Mouse (Mus musculus) bone marrow macrophage, adult 2 months (primary cell): ENCODE results near the gene Tmed10. TPM values are rescaled to one million over a fixed set of nuclear protein-coding genes. Genes with fewer than 3 reads are reported as not detected.
A peak's percentile ranks its signal among the peaks of the same experiment; 100 is the strongest.

Experiments used
- H3K27ac ChIP-seq: 2 replicates; pipeline ENCODE4 v1.5.1; 2012; ENCODE audit warnings: low read depth, low read length; ENCODE audit not compliant: insufficient read depth
- H3K4me1 ChIP-seq: 2 replicates; pipeline ENCODE4 v1.6.1; 2012; ENCODE audit warnings: low read length; ENCODE audit not compliant: control insufficient read depth, insufficient read depth
- H3K4me3 ChIP-seq: 2 replicates; pipeline ENCODE4 v1.5.1; 2012; ENCODE audit warnings: mild to moderate bottlenecking, low read length, moderate library complexity; ENCODE audit not compliant: insufficient read depth
- CTCF ChIP-seq: IDR thresholded peaks from 2 replicates; pipeline ENCODE4 v1.5.1; 2012; ENCODE audit warnings: low read depth, mild to moderate bottlenecking, low read length, moderate library complexity
- POLR2A ChIP-seq: IDR thresholded peaks from 2 replicates; pipeline ENCODE4 v1.6.1; 2012; ENCODE audit warnings: mild to moderate bottlenecking, low read depth, low read length, borderline replicate concordance
- polyA plus RNA-seq: library from polyadenylated mRNA; stranded (reverse); fragments of >200 nt; gene quantifications from 2 replicates; pipeline ENCODE4 v1.2.4, GENCODE M21; 2012; ENCODE audit not compliant: missing spikeins, insufficient read depth, insufficient read length

Gene Tmed10
- polyA plus RNA-seq, 1 experiment, result 291 TPM

DNA sequence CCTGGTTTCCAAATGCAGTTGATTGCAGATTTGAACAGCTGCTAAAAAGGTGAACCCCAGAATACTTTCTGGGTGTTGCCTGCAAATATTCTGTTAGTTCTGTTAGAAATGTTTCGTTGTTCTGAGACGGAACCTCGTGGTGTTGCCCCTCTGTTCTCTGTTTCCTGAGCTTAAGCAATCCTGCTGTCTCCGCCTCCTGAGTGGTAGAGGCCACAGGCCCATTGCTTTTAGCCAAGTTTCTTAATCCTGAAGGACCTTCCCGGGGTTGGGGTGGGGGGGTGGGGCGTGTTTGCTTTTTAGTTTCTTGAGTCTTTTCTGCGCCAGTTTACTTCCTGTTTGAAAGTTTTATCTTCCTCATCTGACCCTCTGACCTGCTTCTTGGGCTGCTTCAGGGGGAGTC lies 19.3 kb upstream of the Tmed10 start:
- Histone ChIP-seq H3K4me3 (no peak overlapping the region), H3K27ac (peak overlapping the region; percentile 96), H3K4me1 (peaks cover 59% of the 10 kb centered on the region)
- TF ChIP-seq CTCF (no peak), POLR2A (no peak)

DNA sequence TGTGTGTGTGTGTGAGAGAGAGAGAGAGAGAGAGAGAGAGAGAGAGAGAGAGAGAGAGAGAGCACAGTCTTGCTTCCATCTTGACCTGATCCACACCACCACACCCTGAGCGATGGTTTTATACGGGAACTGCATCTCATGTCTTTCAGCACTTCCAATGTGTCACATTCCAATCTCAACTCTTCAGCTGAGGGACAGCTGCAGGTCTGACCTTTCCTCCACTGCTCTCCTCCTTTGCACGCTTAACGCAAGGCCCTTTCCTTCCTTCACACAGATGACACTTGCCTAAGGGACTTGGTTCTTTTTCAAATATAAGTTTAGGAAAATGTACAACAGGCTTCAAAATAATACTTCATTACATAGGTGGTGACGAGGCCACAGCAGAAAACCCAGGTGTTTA lies 18.9 kb upstream of the Tmed10 start:
- H3K4me3 ChIP-seq, result no peak overlapping the region
- TF ChIP-seq CTCF (no peak), POLR2A (no peak)
- H3K4me1 ChIP-seq, result peaks cover 64% of the 10 kb centered on the region
- peak overlapping the region; percentile 89 for H3K27ac ChIP-seq

DNA sequence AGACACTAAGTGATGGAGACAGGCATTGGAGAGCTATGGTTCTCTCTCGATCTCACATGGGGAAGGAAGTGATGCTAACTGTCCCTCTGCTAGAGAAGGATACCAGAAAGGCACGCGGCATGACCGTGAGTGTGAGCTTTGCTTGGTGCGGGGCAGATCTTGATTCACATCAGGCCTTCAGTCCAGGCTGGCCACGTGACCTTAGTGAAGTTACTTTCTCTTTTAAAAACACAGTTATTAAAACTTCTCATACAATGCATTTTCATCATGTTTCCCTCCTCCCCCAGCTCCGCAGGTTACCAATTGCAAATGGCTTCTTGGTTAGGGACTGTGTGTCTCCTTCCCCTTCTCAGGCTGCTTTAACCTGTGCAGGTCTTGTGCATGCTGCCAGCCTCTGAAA lies 16.5 kb upstream of the Tmed10 start:
- TF ChIP-seq CTCF (no peak), POLR2A (no peak)
- no peak overlapping the region for H3K27ac ChIP-seq
- no peak overlapping the region for H3K4me3 ChIP-seq
- peaks cover 65% of the 10 kb centered on the region for H3K4me1 ChIP-seq

DNA sequence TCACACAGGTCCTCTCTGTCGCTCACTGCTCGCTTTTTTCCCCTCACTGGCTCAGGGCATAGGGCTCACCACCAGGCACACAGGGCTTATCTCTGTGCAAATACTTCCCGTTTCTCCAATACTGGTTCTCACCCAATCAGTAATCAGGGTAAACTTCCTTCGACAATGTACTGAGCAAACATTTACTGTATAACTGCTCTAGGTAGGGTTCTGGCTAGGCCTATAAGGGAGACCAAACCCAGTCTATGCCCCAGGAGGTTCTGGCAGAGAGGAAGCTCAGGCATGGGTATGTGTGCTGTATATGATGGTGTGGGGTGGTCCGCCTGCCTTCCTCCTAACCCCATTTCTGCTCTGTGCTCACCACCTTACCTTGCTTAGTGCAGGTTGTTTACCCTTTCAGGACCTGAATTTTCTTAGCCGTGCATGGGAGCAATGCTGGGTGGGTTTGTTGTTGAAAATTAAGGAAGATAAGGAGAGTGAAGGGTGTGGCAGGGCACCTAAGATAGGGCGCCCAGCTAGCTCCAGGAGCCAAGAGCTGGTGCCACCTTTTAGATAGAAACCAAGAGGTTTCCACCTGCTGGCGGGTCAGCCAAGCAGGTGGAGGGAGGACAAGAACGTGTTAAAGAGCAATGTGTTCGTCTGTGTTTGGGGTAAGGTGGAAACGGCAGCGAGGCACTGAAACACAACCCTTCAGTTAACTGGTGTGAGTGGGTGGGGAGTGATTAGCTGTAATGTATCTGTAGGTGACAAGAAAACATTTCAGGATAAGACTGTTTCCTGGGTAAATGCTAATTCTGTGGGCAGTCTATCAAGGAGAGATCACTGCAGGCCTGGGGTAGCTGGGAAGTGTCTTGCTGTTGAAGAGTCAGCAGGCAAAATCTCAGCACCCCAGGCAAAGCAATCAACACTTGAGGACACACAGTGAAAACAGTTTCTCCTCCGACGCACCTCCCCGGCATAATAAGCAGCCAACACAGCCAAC lies 14.8 kb upstream of the Tmed10 start:
- no peak for TF ChIP-seq CTCF
- TF ChIP-seq POLR2A, result no peak
- Histone ChIP-seq H3K27ac (no peak overlapping the region), H3K4me1 (peaks cover 69% of the 10 kb centered on the region), H3K4me3 (no peak overlapping the region)

DNA sequence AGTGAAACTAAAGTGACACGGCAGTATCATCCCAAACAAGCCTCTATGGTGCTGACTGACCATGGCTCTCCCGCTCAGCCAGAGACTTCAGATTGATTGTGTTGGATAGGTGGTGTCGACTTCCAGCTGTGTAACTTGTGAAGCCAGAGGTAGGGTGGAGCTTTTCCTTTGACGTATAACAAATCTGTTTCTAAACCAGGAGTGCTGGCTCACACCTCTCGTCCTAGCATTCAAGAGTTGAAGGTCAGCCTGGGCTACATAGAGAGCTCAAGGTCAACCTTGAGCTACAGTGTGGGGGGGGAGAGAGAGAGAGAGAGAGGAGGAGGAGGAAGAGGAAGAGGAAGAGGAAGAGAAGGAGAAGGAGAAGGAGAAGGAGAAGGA lies 11.3 kb upstream of the Tmed10 start:
- Histone ChIP-seq H3K4me1 (peaks cover 66% of the 10 kb centered on the region), H3K4me3 (peak overlapping the region; percentile 26), H3K27ac (peak overlapping the region; percentile 97)
- TF ChIP-seq POLR2A, result no peak
- TF ChIP-seq CTCF, result no peak

DNA sequence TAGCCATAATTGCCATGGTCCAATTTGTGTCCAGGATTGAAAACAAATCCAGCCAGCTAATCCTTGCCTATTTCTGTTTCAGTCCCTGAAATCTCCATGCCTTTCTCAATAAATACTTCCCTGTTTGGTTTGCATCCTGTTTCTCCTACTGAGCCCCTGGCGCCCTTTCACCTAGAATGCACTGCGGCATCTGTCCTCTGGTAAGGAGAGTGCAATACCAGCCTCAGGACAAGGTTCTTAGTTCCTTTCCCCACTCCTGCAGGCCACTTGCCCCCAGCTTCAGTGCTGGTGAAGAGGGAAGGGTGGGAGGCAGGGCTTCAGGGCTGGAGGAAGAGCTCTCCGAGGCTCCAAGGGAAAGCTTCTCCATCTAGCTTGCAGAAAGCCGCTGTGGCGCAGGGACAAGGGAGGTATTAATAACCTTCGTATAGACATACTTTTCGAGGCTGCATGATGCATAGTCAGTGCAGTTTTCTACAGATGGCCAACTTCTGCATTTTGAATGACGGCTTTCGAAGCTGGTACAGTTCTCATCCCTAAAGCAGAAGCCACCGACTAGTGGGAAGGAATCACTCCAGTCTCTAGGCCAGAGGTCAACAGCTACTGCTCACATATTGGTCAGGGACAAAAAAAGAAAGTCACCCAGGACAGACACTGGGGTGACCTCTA lies 10.8 kb upstream of the Tmed10 start:
- Histone ChIP-seq H3K27ac (peak overlapping the region; percentile 97), H3K4me3 (peak overlapping the region; percentile 30), H3K4me1 (peaks cover 67% of the 10 kb centered on the region)
- TF ChIP-seq POLR2A (no peak), CTCF (no peak)

DNA sequence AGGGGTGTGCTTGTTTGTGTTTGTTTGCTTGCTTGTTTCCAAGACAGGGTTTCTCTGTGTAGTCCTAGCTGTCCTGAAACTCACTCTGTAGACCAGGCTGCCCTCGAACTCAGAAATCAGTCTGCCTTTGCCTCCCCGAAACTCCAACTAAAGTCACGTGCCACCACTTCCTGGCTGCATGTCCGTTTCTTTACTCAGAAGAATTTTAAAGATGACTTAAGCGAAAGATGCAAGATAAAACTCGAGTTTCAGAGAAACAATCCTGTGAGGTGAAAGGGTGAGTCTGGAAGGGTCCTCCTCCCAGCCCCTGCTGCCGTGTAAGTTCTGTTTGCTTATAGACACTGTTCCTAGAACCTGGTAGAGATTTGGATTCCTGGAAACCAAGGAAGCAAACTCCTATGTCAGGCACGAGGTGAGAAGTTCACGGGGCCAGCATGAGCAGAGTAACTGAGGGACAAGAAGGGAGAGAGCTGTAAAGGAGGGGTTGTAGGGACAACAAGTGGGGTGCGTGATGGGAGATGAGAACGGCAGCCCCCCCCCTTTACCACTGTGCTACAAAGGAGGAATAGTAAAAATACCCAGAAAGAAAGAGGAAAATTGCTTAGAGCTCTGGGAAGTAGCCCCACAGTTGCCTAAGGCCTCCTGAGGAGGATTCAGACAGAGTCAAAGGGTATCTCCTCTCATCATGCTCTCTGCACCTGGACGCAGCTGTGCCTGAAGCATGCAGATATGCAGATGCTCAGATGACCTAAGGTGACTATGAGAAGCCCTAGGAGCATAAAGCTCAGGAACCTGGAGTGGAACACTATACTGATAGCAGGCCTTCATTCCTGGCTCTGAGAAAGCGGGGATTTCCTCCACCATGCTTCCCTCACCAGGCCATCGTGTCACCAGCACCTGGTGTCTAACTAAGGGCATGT lies 8.4 kb upstream of the Tmed10 start:
- no peak for TF ChIP-seq CTCF
- Histone ChIP-seq H3K4me1 (peaks cover 70% of the 10 kb centered on the region), H3K4me3 (no peak overlapping the region), H3K27ac (peak overlapping the region; percentile 19; the same call in 1 of the 2 replicates)

DNA sequence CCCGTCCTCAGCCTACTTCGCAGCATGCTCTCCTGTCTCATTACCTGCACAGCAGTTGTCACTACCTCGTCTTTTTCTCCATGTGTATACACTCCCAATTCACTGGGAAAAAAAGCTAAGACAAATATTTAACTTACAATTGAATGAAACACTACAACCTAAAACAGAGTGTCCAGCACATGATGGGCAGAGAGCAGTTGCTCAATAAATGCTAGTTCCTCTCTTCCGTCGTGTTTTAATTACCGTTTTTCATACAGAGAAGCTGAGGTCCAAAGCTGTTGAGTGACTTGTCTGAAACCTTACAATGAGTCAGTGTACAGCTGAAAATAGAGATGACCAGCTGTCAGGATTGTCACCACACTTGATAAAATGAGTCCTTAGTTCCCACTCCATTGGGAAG lies 6.9 kb upstream of the Tmed10 start:
- Histone ChIP-seq H3K4me3 (no peak overlapping the region), H3K4me1 (peaks cover 66% of the 10 kb centered on the region), H3K27ac (peak overlapping the region; percentile 85)
- TF ChIP-seq POLR2A (no peak), CTCF (no peak)

DNA sequence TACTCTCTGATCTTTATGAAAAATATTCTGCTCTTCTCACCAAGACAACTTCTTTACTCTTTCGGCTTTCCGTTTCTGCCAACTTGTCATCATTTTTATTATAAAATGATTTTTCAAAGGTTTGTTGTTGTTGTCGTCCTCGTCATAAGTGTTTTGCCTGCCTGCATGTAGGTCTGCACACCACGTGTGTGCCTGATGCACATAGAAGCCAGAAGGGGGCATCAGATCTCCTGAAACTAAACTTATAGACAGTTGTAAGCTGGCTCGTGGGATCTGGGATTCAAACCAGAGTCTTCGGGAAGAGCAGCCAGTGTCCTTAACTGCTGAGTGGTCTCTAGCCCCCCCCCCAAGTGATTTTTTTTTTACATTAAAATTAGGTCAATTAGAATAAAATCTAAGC lies 6.3 kb upstream of the Tmed10 start:
- Histone ChIP-seq H3K4me3 (no peak overlapping the region), H3K27ac (peak overlapping the region; percentile 85), H3K4me1 (peaks cover 61% of the 10 kb centered on the region)
- no peak for TF ChIP-seq POLR2A
- TF ChIP-seq CTCF, result peak; percentile 41

DNA sequence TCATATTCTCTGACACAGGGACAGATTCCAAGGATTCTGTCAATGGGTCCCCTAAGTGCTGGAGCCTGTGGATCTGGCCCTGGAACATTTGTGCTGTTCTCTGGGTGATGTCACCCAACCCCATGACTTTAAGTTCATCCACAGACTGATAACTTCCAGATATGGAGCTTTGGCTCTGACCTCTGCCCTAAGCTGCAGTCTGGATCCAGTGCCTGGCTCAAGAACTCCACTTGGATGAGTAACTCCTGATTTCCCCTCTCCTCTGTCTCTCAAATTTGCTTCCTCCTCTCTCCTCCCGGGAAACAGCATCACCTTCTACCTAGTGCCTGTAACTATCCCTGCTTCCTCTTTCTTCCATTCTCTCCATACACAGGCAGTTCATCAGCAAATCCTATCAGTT lies 5.7 kb upstream of the Tmed10 start:
- Histone ChIP-seq H3K4me3 (no peak overlapping the region), H3K27ac (peak overlapping the region; percentile 85), H3K4me1 (peaks cover 63% of the 10 kb centered on the region)
- TF ChIP-seq CTCF (no peak), POLR2A (no peak)
